13 mouse cellular contexts compared by ENCODE assay signal in the genomic region with DNA sequence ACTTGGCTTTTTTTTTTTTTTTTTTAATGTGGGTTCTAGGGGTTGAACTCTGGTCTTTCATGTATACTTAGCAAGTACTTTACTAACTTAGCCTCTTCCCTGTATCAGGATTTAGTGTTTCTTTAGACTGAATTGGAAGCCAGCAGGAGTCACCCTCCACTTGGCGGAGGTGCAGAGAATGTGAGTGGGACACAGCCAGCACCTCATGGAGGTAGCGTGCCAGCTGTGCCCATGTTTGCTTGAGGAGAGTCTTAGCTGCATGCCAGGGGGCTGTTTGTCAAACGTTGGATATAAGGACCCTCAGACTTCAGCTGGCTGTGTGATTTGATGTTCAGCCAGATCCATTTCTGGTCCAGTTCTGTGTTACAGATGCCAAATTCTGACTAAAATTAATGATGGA.
"Had no signal": no experiment of that assay in that cellular context is flagged by ENCODE, and none has a peak within 500 bp of the region (broad histone marks: within the 10 kb centered on the region; RNA-seq: fewer than 3 reads in every experiment).

No protein-coding gene starts in this region.

- ATAC-seq: intestine, embryonic 16.5 days; midbrain, embryonic 15.5 days had no signal

- H3K9me3 ChIP-seq: limb, embryonic 13.5 days; midbrain, embryonic 15.5 days; neural tube, embryonic 13.5 days had no signal

- H3K27me3 ChIP-seq: limb, embryonic 13.5 days; midbrain, embryonic 15.5 days; neural tube, embryonic 13.5 days had no signal

- H3K27ac ChIP-seq: limb, embryonic 13.5 days; liver, embryonic 14.5 days; midbrain, embryonic 15.5 days; neural tube, embryonic 13.5 days had no signal

- H3K4me3 ChIP-seq: limb, embryonic 13.5 days; midbrain, embryonic 15.5 days; neural tube, embryonic 13.5 days had no signal

- DNase-seq: kidney, adult 2 months; kidney, postnatal 25 days; lung, adult 2 months; retina, postnatal 1 day; right cerebral cortex, postnatal 4 days; spleen, adult 18-20 months; thymus, adult 2 months; thymus, postnatal 25 days had no signal

- H3K36me3 ChIP-seq: limb, embryonic 13.5 days; midbrain, embryonic 15.5 days; neural tube, embryonic 13.5 days had no signal

- H3K9ac ChIP-seq: limb, embryonic 13.5 days; liver, embryonic 14.5 days; midbrain, embryonic 15.5 days; neural tube, embryonic 13.5 days had no signal

- H3K4me2 ChIP-seq: limb, embryonic 13.5 days; midbrain, embryonic 15.5 days; neural tube, embryonic 13.5 days had no signal
